Mouse (Mus musculus) neural tube, embryonic 11.5 days (tissue): Measurements from ENCODE around the gene Plxnc1. TPM values are rescaled to one million over a fixed set of nuclear protein-coding genes. Genes with fewer than 3 reads are reported as not detected.

Experiments
- ATAC-seq: fragments of 200-750 bp; cut with Nextera tagmentation; 2 replicates; pipeline ENCODE4 v1.8.0; 2017; ENCODE audit warnings: moderate number of reproducible peaks, mild to moderate bottlenecking, moderate TSS enrichment, moderate library complexity; ENCODE audit not compliant: insufficient read depth, low FRiP score, low TSS enrichment
- DNase-seq: peaks from one replicate; pipeline ENCODE4 v3.0.0-alpha.2; 2015; ENCODE audit warnings: low spot score
- H3K27ac ChIP-seq: fragments of 300-500 bp; sonication (generic); 2 replicates; pipeline ENCODE4 v1.5.1; 2014; ENCODE audit warnings: low read depth, mild to moderate bottlenecking, low read length
- H3K27me3 ChIP-seq: fragments of 300-500 bp; sonication (generic); 2 replicates; pipeline ENCODE4 v1.6.1; 2014; ENCODE audit warnings: mild to moderate bottlenecking, low read length, mixed read lengths; ENCODE audit not compliant: control insufficient read depth, insufficient read depth
- H3K36me3 ChIP-seq: fragments of 300-500 bp; sonication (generic); 2 replicates; pipeline ENCODE4 v1.6.1; 2014; ENCODE audit warnings: mild to moderate bottlenecking, low read length, moderate library complexity, mixed read lengths; ENCODE audit not compliant: control insufficient read depth, insufficient read depth
- H3K4me1 ChIP-seq: fragments of 300-500 bp; sonication (generic); 2 replicates; pipeline ENCODE4 v1.6.1; 2014; ENCODE audit warnings: low read length, mixed read lengths; ENCODE audit not compliant: control insufficient read depth, insufficient read depth
- H3K4me2 ChIP-seq: fragments of 300-500 bp; sonication (generic); 2 replicates; pipeline ENCODE4 v1.6.1; 2014; ENCODE audit warnings: low read depth, mild to moderate bottlenecking, moderate library complexity
- H3K4me3 ChIP-seq: fragments of 300-500 bp; sonication (generic); 2 replicates; pipeline ENCODE4 v1.5.1; 2014; ENCODE audit warnings: low read depth, low read length
- H3K9ac ChIP-seq: fragments of 300-500 bp; sonication (generic); 2 replicates; pipeline ENCODE4 v1.6.1; 2014; ENCODE audit warnings: mild to moderate bottlenecking, low read length
- H3K9me3 ChIP-seq: fragments of 300-500 bp; sonication (generic); 2 replicates; pipeline ENCODE4 v1.6.1; 2016; ENCODE audit warnings: low read length; ENCODE audit not compliant: control insufficient read depth
- WGBS: fragments of 180-500 bp; shearing (Covaris S2); extraction: QIAGEN DNeasy Blood & Tissue Kit; methylation state at CpG from one replicate; pipeline ENCODE4 v1.1.7; 2014; 5-methylcytosine and 5-hydroxymethylcytosine counted together
- polyA plus RNA-seq: library from polyadenylated mRNA; unstranded; fragments of >200 nt; fragmentation: Nextera tagmentation; extraction: Ambion mirVana; gene quantifications from 2 replicates; pipeline ENCODE4 v1.2.1, GENCODE M21; 2014

Plxnc1 gene
- polyA plus RNA-seq, 1 experiment from 2014 or later = 3.1 TPM

- no peaks in the 10 kb centered on the region for H3K27me3 ChIP-seq
- ATAC-seq = no peak
- H3K9ac ChIP-seq = no peak overlapping the region
- no peaks in the 10 kb centered on the region for H3K9me3 ChIP-seq
- no peak overlapping the region for H3K27ac ChIP-seq
- H3K4me2 ChIP-seq = no peak overlapping the region
- no peak overlapping the region for H3K4me3 ChIP-seq
- no peak for DNase-seq
- 87% methylated on average over 2 of the region's 2 CpGs for WGBS
- H3K4me1 ChIP-seq = no peaks in the 10 kb centered on the region
- H3K36me3 ChIP-seq = no peaks in the 10 kb centered on the region
These were observed 48.3 kb downstream of the Plxnc1 start for GRCm38 (mm10) chr10:94896311-94896710.

GRCm38 (mm10) chr10:94895876-94896275, 48.8 kb downstream of the Plxnc1 start:
- H3K9ac ChIP-seq = no peak overlapping the region
- H3K9me3 ChIP-seq = no peaks in the 10 kb centered on the region
- no peak overlapping the region for H3K27ac ChIP-seq
- DNase-seq (no peak), ATAC-seq (no peak)
- no peak overlapping the region for H3K4me3 ChIP-seq
- H3K36me3 ChIP-seq = no peaks in the 10 kb centered on the region
- H3K27me3 ChIP-seq = no peaks in the 10 kb centered on the region
- H3K4me1 ChIP-seq = no peaks in the 10 kb centered on the region
- no peak overlapping the region for H3K4me2 ChIP-seq
- WGBS = 87% methylated on average over 3 of the region's 3 CpGs

DNA sequence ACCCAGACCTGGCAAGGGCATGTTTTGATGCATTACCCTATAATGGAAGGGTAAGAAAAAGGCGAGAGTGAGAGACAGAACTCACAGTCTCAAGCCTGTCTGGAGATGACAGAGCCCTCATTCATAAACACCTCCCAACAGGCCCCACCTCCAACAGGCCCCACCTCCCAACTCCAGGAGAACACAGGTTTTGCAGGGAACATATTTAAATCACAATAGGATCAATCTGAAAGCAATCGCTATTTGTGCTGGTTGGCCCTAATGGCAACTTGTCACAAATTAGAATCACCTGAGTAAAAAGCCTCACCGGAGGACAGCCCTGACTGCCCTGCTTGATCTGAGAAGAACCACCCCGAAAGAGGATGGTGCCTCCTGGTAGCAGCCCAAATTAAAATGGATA, 54.9 kb downstream of the Plxnc1 start:
- no peak overlapping the region for H3K4me3 ChIP-seq
- no peak overlapping the region for H3K9ac ChIP-seq
- no peak overlapping the region for H3K4me2 ChIP-seq
- ATAC-seq (no peak), DNase-seq (no peak)
- no peaks in the 10 kb centered on the region for H3K27me3 ChIP-seq
- WGBS = 58% methylated on average over 4 of the region's 4 CpGs
- H3K4me1 ChIP-seq = no peaks in the 10 kb centered on the region
- H3K36me3 ChIP-seq = no peaks in the 10 kb centered on the region
- no peak overlapping the region for H3K27ac ChIP-seq
- H3K9me3 ChIP-seq = no peaks in the 10 kb centered on the region

DNA sequence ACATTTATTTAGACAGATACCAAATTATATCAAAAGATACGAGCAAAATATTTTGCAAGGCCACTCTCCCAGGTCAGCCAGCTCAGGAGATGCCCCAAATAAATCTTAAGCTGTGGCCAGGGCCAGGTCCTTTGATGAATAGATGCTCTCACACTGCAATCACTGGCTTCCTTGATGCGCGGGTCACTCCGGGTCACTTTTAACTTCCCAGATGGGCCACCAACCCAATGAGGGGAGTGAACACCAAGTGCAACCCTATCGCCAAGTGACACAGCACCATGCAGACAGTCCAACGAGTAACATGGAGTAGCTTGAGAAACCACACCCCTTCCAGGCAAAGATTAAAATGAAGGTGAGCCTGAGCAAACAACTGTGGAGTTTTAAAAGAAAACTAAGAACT, 61.4 kb downstream of the Plxnc1 start:
- H3K9me3 ChIP-seq = no peaks in the 10 kb centered on the region
- H3K36me3 ChIP-seq = no peaks in the 10 kb centered on the region
- H3K4me1 ChIP-seq = no peaks in the 10 kb centered on the region
- 82% methylated on average over 6 of the region's 6 CpGs for WGBS
- H3K4me2 ChIP-seq = no peak overlapping the region
- H3K4me3 ChIP-seq = no peak overlapping the region
- no peak overlapping the region for H3K27ac ChIP-seq
- ATAC-seq = no peak
- H3K27me3 ChIP-seq = no peaks in the 10 kb centered on the region
- no peak overlapping the region for H3K9ac ChIP-seq
- no peak for DNase-seq

- 94% methylated on average over 5 of the region's 5 CpGs for WGBS
- no peak for ATAC-seq
- no peaks in the 10 kb centered on the region for H3K9me3 ChIP-seq
These were observed 73.1 kb downstream of the Plxnc1 start for GRCm38 (mm10) chr10:94871506-94871905.

GRCm38 (mm10) chr10:94871102-94871501, 73.5 kb downstream of the Plxnc1 start:
- Histone ChIP-seq H3K36me3 (no peaks in the 10 kb centered on the region), H3K9me3 (no peaks in the 10 kb centered on the region), H3K27me3 (no peaks in the 10 kb centered on the region), H3K27ac (no peak overlapping the region), H3K4me3 (no peak overlapping the region), H3K4me2 (no peak overlapping the region), H3K4me1 (peaks cover 2% of the 10 kb centered on the region; the same call in 1 of the 2 replicates), H3K9ac (no peak overlapping the region)
- DNase-seq (no peak), ATAC-seq (no peak)
- WGBS = 83% methylated on average over 7 of the region's 7 CpGs

More at GRCm38 (mm10) chr10:94871506-94871905, 73.1 kb downstream of the Plxnc1 start:
- Histone ChIP-seq H3K4me1 (peaks cover 2% of the 10 kb centered on the region; the same call in 1 of the 2 replicates), H3K27me3 (no peaks in the 10 kb centered on the region), H3K4me3 (no peak overlapping the region), H3K4me2 (no peak overlapping the region), H3K36me3 (no peaks in the 10 kb centered on the region), H3K27ac (no peak overlapping the region), H3K9ac (no peak overlapping the region)
- DNase-seq = no peak

- Histone ChIP-seq H3K36me3 (no peaks in the 10 kb centered on the region), H3K27ac (no peak overlapping the region), H3K9me3 (no peaks in the 10 kb centered on the region), H3K4me3 (no peak overlapping the region), H3K9ac (no peak overlapping the region), H3K27me3 (no peaks in the 10 kb centered on the region), H3K4me2 (no peak overlapping the region), H3K4me1 (peaks cover 2% of the 10 kb centered on the region; the same call in 1 of the 2 replicates)
- DNase-seq = no peak
- WGBS = 76% methylated on average over 12 of the region's 12 CpGs
- ATAC-seq = no peak
These were observed 77.4 kb downstream of the Plxnc1 start for GRCm38 (mm10) chr10:94866995-94867856.

DNA sequence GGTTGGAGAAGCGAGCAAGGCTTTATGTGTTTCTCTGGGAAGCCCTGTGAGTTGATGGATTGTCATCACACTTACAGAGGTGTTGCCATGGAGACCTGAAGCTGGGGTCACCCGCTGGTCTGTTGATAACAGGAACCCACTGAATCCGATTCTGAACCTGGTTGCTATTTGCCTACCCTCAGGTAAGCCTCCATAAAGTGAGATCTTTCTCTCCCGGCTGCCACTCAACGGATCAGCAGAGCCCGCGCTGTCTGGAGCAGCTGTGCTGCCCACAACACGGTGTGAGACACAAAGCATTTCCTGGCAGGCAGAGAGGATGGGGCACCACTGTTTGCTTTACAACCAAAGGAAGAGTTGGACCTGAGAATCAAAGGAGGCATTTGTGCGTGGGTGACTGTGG, 79.4 kb downstream of the Plxnc1 start:
- H3K4me2 ChIP-seq = no peak overlapping the region
- no peaks in the 10 kb centered on the region for H3K36me3 ChIP-seq
- no peaks in the 10 kb centered on the region for H3K9me3 ChIP-seq
- WGBS = 56% methylated on average over 9 of the region's 9 CpGs
- no peaks in the 10 kb centered on the region for H3K27me3 ChIP-seq
- peaks cover 2% of the 10 kb centered on the region; the same call in 1 of the 2 replicates for H3K4me1 ChIP-seq
- H3K27ac ChIP-seq = no peak overlapping the region
- ATAC-seq (no peak), DNase-seq (no peak)
- H3K4me3 ChIP-seq = no peak overlapping the region
- H3K9ac ChIP-seq = no peak overlapping the region
